Mouse (Mus musculus): Measurements from ENCODE around the gene Rhox2h. TPM values are rescaled to one million over a fixed set of nuclear protein-coding genes. Genes with fewer than 3 reads are reported as not detected.

Rhox2h gene
- not detected in 4 replicates for total RNA-seq (2023)

GRCm38 (mm10) chrX:37673177-37673576 lies at the start of gene Rhox2h:
Gene Rhox2h (minus strand): TSS chrX:37673277.

GRCm38 (mm10) chrX:37668664-37669063 lies 4.4 kb downstream of the Rhox2h start, which contains the start of gene Rhox3h:
Gene Rhox3h (minus strand): TSS chrX:37668764.

GRCm38 (mm10) chrX:37651227-37651626 lies 21.9 kb downstream of the Rhox2h start, which contains the start of gene Rhox4g:
Gene Rhox4g (minus strand): TSS chrX:37651327.

GRCm38 (mm10) chrX:37643370-37643769 lies 29.7 kb downstream of the Rhox2h start, which contains the start of gene Rhox2g:
Gene Rhox2g (minus strand): TSS chrX:37643470.

GRCm38 (mm10) chrX:37628512-37628911 lies 44.6 kb downstream of the Rhox2h start, which contains the start of gene Rhox3g:
Gene Rhox3g (minus strand): TSS chrX:37628612.

Other genes with a start within 250 kb of the Rhox2h start
- not detected in 4 replicates for gene Rhox4b, start 240.8 kb downstream of the Rhox2h start, total RNA-seq (2023)
- not detected in 4 replicates for gene Rhox2c, start 219.6 kb downstream of the Rhox2h start, total RNA-seq (2023)
- not detected in 4 replicates for gene Rhox3c, start 214.7 kb downstream of the Rhox2h start, total RNA-seq (2023)
- not detected in 4 replicates for gene Rhox4c, start 192.9 kb downstream of the Rhox2h start, total RNA-seq (2023)
- gene Rhox2d, start 179.8 kb downstream of the Rhox2h start, total RNA-seq (2023): not detected in 4 replicates
- gene Rhox4d, start 158.9 kb downstream of the Rhox2h start, total RNA-seq (2023): not detected in 4 replicates
- not detected in 4 replicates for gene Rhox2e, start 142.8 kb downstream of the Rhox2h start, total RNA-seq (2023)
- not detected in 4 replicates for gene Rhox3e, start 131.3 kb downstream of the Rhox2h start, total RNA-seq (2023)
- not detected in 4 replicates for gene Rhox4e, start 115.9 kb downstream of the Rhox2h start, total RNA-seq (2023)
- not detected in 4 replicates for gene Rhox2f, start 101.9 kb downstream of the Rhox2h start, total RNA-seq (2023)
- not detected in 4 replicates for gene Rhox3f, start 92.3 kb downstream of the Rhox2h start, total RNA-seq (2023)
- gene Rhox4f, start 65.6 kb downstream of the Rhox2h start, total RNA-seq (2023): not detected in 4 replicates
- gene Rhox3g, start 44.7 kb downstream of the Rhox2h start, total RNA-seq (2023): not detected in 4 replicates
- not detected in 4 replicates for gene Rhox2g, start 29.8 kb downstream of the Rhox2h start, total RNA-seq (2023)
- not detected in 4 replicates for gene Rhox4g, start 21.9 kb downstream of the Rhox2h start, total RNA-seq (2023)
- not detected in 4 replicates for gene Rhox3h, start 4.5 kb downstream of the Rhox2h start, total RNA-seq (2023)
- not detected in 4 replicates for gene Rhox5, start 131.6 kb upstream of the Rhox2h start, total RNA-seq (2023)
- gene Rhox6, start 153.6 kb upstream of the Rhox2h start, total RNA-seq (2023): not detected in 4 replicates
- gene Rhox7a, start 158.4 kb upstream of the Rhox2h start, total RNA-seq (2023): not detected in 4 replicates
- not detected in 4 replicates for gene Rhox8, start 205.7 kb upstream of the Rhox2h start, total RNA-seq (2023)
- not detected in 4 replicates for gene Rhox7b, start 224.0 kb upstream of the Rhox2h start, total RNA-seq (2023)
- not detected in 4 replicates for gene Rhox9, start 228.5 kb upstream of the Rhox2h start, total RNA-seq (2023)